ENCODE assay signal across 8 mouse cellular contexts in genomic region chr7:142967414-142967883, GRCm38 (mm10). TPM values are rescaled to one million over a fixed set of nuclear protein-coding genes. Genes with fewer than 3 reads are reported as not detected.
DNase-seq lines count a peak whose midpoint lies in the region; ATAC-seq and TF ChIP-seq lines count a peak whose summit lies in the region.

No protein-coding gene starts in this region.

- H3K9ac ChIP-seq in kidney, embryonic 14.5 days (ENCODE audit: low read depth, low read length), result peak overlapping the region; percentile 38
- H3K9ac ChIP-seq in heart, embryonic 11.5 days (ENCODE audit: low read depth, low read length), result no peak overlapping the region

- ATAC-seq in kidney, embryonic 14.5 days (ENCODE audit: low FRiP score, low TSS enrichment), result peak; percentile 61; the same call in 1 of the 2 replicates
- 0 out of 2 replicates have a peak, but pooled peaks have one; percentile 39 for ATAC-seq in heart, embryonic 11.5 days (replicated peaks; ENCODE audit: insufficient number of reproducible peaks, low FRiP score, low TSS enrichment)
- ATAC-seq in megakaryocyte progenitor cell, adult 5-6 weeks (replicated peaks; ENCODE audit: poor library complexity), result peak; percentile 63
- ATAC-seq in frontal cortex, adult (ENCODE audit: low TSS enrichment), result no peak

- no peak overlapping the region for H3K27ac ChIP-seq in kidney, embryonic 14.5 days (ENCODE audit: low read depth, low read length)
- H3K27ac ChIP-seq in bone marrow macrophage, adult 2 months (ENCODE audit: insufficient read depth, low read depth, low read length), result peak overlapping the region; percentile 41
- no peak overlapping the region for H3K27ac ChIP-seq in heart, embryonic 11.5 days (ENCODE audit: low read depth, low read length)

- H3K27me3 ChIP-seq in kidney, embryonic 14.5 days (ENCODE audit: control insufficient read depth, insufficient read depth, low read length), result peaks cover 67% of the 10 kb centered on the region
- H3K27me3 ChIP-seq in heart, embryonic 11.5 days (ENCODE audit: control insufficient read depth, insufficient read depth, low read length), result peaks cover 84% of the 10 kb centered on the region

- H3K36me3 ChIP-seq in kidney, embryonic 14.5 days (ENCODE audit: control insufficient read depth, insufficient read depth, low read length), result no peaks in the 10 kb centered on the region
- H3K36me3 ChIP-seq in heart, embryonic 11.5 days (ENCODE audit: control insufficient read depth, insufficient read depth, low read length), result no peaks in the 10 kb centered on the region

- under 1% methylated on average over 35 of the region's 36 CpGs for WGBS in kidney, embryonic 14.5 days
- under 1% methylated on average over 34 of the region's 36 CpGs for WGBS in heart, embryonic 11.5 days (ENCODE audit: insufficient replicate concordance)

- no peak for TF ChIP-seq POLR2A in bone marrow macrophage, adult 2 months (IDR thresholded peaks at IDR 0.05; ENCODE audit: borderline replicate concordance, low read depth, low read length)

- peak overlapping the region; percentile 91 for H3K4me2 ChIP-seq in kidney, embryonic 14.5 days (replicated peaks; ENCODE audit: low read depth, low read length)
- H3K4me2 ChIP-seq in heart, embryonic 11.5 days, result peak overlapping the region; percentile 93

- no peaks in the 10 kb centered on the region for H3K9me3 ChIP-seq in kidney, embryonic 14.5 days (ENCODE audit: control insufficient read depth, low read length)
- H3K9me3 ChIP-seq in heart, embryonic 11.5 days (replicated peaks; ENCODE audit: control insufficient read depth, low read length), result no peaks in the 10 kb centered on the region

- DNase-seq in kidney, adult 8-10 months, result no peak
- DNase-seq in kidney, postnatal 25 days, result peak; percentile 24 to 55
- peak; percentile 56 for DNase-seq in urinary bladder, postnatal 25 days (ENCODE audit: low spot score)

- H3K4me1 ChIP-seq in kidney, embryonic 14.5 days (ENCODE audit: control insufficient read depth, insufficient read depth, low read length), result peaks cover 14% of the 10 kb centered on the region; the same call in 1 of the 2 replicates
- H3K4me1 ChIP-seq in bone marrow macrophage, adult 2 months (ENCODE audit: control insufficient read depth, insufficient read depth, low read length), result peaks cover 3% of the 10 kb centered on the region; the same call in 1 of the 2 replicates
- H3K4me1 ChIP-seq in heart, embryonic 11.5 days (ENCODE audit: control insufficient read depth, insufficient read depth, low read length), result peaks cover 11% of the 10 kb centered on the region

- H3K4me3 ChIP-seq in kidney, embryonic 14.5 days (ENCODE audit: low read length), result peak overlapping the region; percentile 44
- H3K4me3 ChIP-seq in bone marrow macrophage, adult 2 months (ENCODE audit: insufficient read depth, low read length), result peak overlapping the region; percentile 53
- peak overlapping the region; percentile 50 for H3K4me3 ChIP-seq in heart, embryonic 11.5 days (ENCODE audit: low read depth, low read length)

- TF ChIP-seq CTCF in bone marrow macrophage, adult 2 months (IDR thresholded peaks at IDR 0.05; ENCODE audit: low read depth, low read length), result no peak

RNA-seq across cellular contexts. Expression of gene Ascl2, which starts 1.6 kb away (rescaled TPM):
- polyA plus RNA-seq in kidney, embryonic 14.5 days (2014; fragmentation: Nextera tagmentation; extraction: Ambion mirVana), result 0.43 and 0.67 TPM in 2 replicates
- polyA plus RNA-seq in bone marrow macrophage, adult 2 months (2012; ENCODE audit: insufficient read depth, insufficient read length, missing spikeins), result not detected in 2 replicates
- 0.42 and 0.44 TPM in 2 replicates for polyA plus RNA-seq in heart, embryonic 11.5 days (2014; fragmentation: Nextera tagmentation; extraction: Ambion mirVana)
- 0.67 and 1.0 TPM in 2 replicates for total RNA-seq in megakaryocyte progenitor cell, adult 5-6 weeks (2015)
- total RNA-seq in megakaryocyte progenitor cell, adult 5-6 weeks (2017), result 0.68 TPM in 1 of 2 replicates, not detected in the other

RNA-seq across cellular contexts. Expression of gene Th, which starts 36.5 kb away (rescaled TPM):
- 0.10 and 0.22 TPM in 2 replicates for polyA plus RNA-seq in kidney, embryonic 14.5 days (2014; fragmentation: Nextera tagmentation; extraction: Ambion mirVana)
- not detected in 2 replicates for polyA plus RNA-seq in bone marrow macrophage, adult 2 months (2012; ENCODE audit: insufficient read depth, insufficient read length, missing spikeins)
- polyA plus RNA-seq in heart, embryonic 11.5 days (2014; fragmentation: Nextera tagmentation; extraction: Ambion mirVana), result 1.5 TPM in 2 replicates
- total RNA-seq in megakaryocyte progenitor cell, adult 5-6 weeks (2015), result not detected in 2 replicates
- not detected in 2 replicates for total RNA-seq in megakaryocyte progenitor cell, adult 5-6 weeks (2017)

RNA-seq across cellular contexts. Expression of gene Tspan32, which starts 37.4 kb away (rescaled TPM):
- polyA plus RNA-seq in kidney, embryonic 14.5 days (2014; fragmentation: Nextera tagmentation; extraction: Ambion mirVana), result 0.79 and 0.97 TPM in 2 replicates
- 23.9 and 25.7 TPM in 2 replicates for polyA plus RNA-seq in bone marrow macrophage, adult 2 months (2012; ENCODE audit: insufficient read depth, insufficient read length, missing spikeins)
- polyA plus RNA-seq in heart, embryonic 11.5 days (2014; fragmentation: Nextera tagmentation; extraction: Ambion mirVana), result 18.2 and 19.5 TPM in 2 replicates
- total RNA-seq in megakaryocyte progenitor cell, adult 5-6 weeks (2015), result 127 and 144 TPM in 2 replicates
- total RNA-seq in megakaryocyte progenitor cell, adult 5-6 weeks (2017), result 98.1 and 105 TPM in 2 replicates

Comparison
In these comparisons a context has a peak if more than half of its experiments do, and no peak if none do; other contexts are left out.
1. DNase-seq: peak in kidney, postnatal 25 days (2 of 2) and urinary bladder, postnatal 25 days (single experiment); none in kidney, adult 8-10 months (0 of 2).
2. Peak in every context shown above with its lines, with median percentiles within 50 percentile points of each other: H3K4me3 ChIP-seq.